Comparison of ENCODE assay signal across 30 mouse cellular contexts in genomic region chr19:46653188-46653587, GRCm38 (mm10). TPM values are rescaled to one million over a fixed set of nuclear protein-coding genes. Genes with fewer than 3 reads are reported as not detected.
DNase-seq lines count a peak whose midpoint lies in the region; ATAC-seq and TF ChIP-seq lines count a peak whose summit lies in the region.
"Had no signal": no experiment of that assay in that cellular context is flagged by ENCODE, and none has a peak within 500 bp of the region (broad histone marks: within the 10 kb centered on the region; RNA-seq: fewer than 3 reads in every experiment).

No protein-coding gene starts in this region.

- WGBS in liver, postnatal 0 days (ENCODE audit: insufficient replicate concordance): 69% methylated on average over 5 of the region's 5 CpGs
- 75% methylated on average over 5 of the region's 5 CpGs for WGBS in liver, embryonic 12.5 days (ENCODE audit: insufficient replicate concordance)
- WGBS in bone marrow, adult 2 months: 53% methylated on average over 5 of the region's 5 CpGs

- peak overlapping the region; percentile 11; the same call in 1 of the 2 replicates for H3K27ac ChIP-seq in liver, postnatal 0 days (ENCODE audit: low read depth)
- no peak overlapping the region for H3K27ac ChIP-seq in liver, embryonic 12.5 days
- H3K27ac ChIP-seq in bone marrow, adult 2 months (ENCODE audit: control insufficient read depth, insufficient read depth, low read depth, low read length, poor library complexity): peak overlapping the region; percentile 72
- H3K27ac ChIP-seq: embryonic facial prominence, embryonic 10.5 days; embryonic facial prominence, embryonic 12.5 days; forebrain, embryonic 13.5 days; forebrain, embryonic 15.5 days had no signal

- H3K4me2 ChIP-seq in liver, postnatal 0 days (ENCODE audit: low read depth, low read length): no peak overlapping the region
- H3K4me2 ChIP-seq in liver, embryonic 12.5 days: no peak overlapping the region
- H3K4me2 ChIP-seq: embryonic facial prominence, embryonic 12.5 days; forebrain, embryonic 13.5 days; forebrain, embryonic 15.5 days had no signal

- no peak for TF ChIP-seq EP300 in liver, postnatal 0 days (IDR thresholded peaks at IDR 0.05; ENCODE audit: low read depth)

- ATAC-seq in liver, postnatal 0 days: no peak
- ATAC-seq in liver, embryonic 12.5 days: no peak
- ATAC-seq in megakaryocyte-erythroid progenitor cell, adult 5-6 weeks (replicated peaks; ENCODE audit: low FRiP score, low TSS enrichment, poor library complexity, severe bottlenecking): peak; percentile 65
- ATAC-seq: activated CD4-positive, CD25-positive, alpha-beta regulatory T cell, adult 4 months; forebrain, embryonic 13.5 days; forebrain, embryonic 15.5 days; forebrain, postnatal 0 days; Patski had no signal

- no peaks in the 10 kb centered on the region for H3K27me3 ChIP-seq in liver, postnatal 0 days (ENCODE audit: insufficient read depth, low read length)
- no peaks in the 10 kb centered on the region for H3K27me3 ChIP-seq in liver, embryonic 12.5 days (replicated peaks)
- H3K27me3 ChIP-seq: embryonic facial prominence, embryonic 12.5 days; forebrain, embryonic 13.5 days; forebrain, embryonic 15.5 days; Patski had no signal

- no peak for DNase-seq in liver, postnatal 0 days
- DNase-seq in thymus, postnatal 0 days (ENCODE audit: low spot score): peak; percentile 24
- no peak for DNase-seq in thymus, postnatal 36 days
- no peak for DNase-seq in embryo, embryonic 9.5 days (ENCODE audit: extremely low spot score)
- no peak for DNase-seq in liver
- DNase-seq: adrenal gland, adult 8-10 months; adrenal gland, postnatal 14 days; adrenal gland, postnatal 36 days; cerebellum, adult 11 months; cerebellum, adult 18-20 months; cerebellum, adult 8-10 months; cerebellum, adult 9-11 months; cerebellum, postnatal 14 days; cerebellum, postnatal 36 days; embryo, embryonic 11 days; forebrain, postnatal 0 days had no signal

- no peak for TF ChIP-seq POLR2A in bone marrow, adult 2 months (IDR thresholded peaks at IDR 0.05; ENCODE audit: borderline replicate concordance, control insufficient read depth, low read depth, low read length)

- no peak overlapping the region for H3K9ac ChIP-seq in liver, postnatal 0 days (replicated peaks)
- no peak overlapping the region for H3K9ac ChIP-seq in liver, embryonic 12.5 days
- H3K9ac ChIP-seq: forebrain, embryonic 13.5 days; forebrain, embryonic 15.5 days; forebrain, postnatal 0 days had no signal

- no peak overlapping the region for H3K4me3 ChIP-seq in liver, postnatal 0 days (ENCODE audit: low read depth, low read length)
- no peak overlapping the region for H3K4me3 ChIP-seq in liver, embryonic 12.5 days
- no peak overlapping the region for H3K4me3 ChIP-seq in bone marrow, adult 2 months (replicated peaks; ENCODE audit: control insufficient read depth, low read depth, low read length)
- H3K4me3 ChIP-seq: embryonic facial prominence, embryonic 10.5 days; embryonic facial prominence, embryonic 12.5 days; forebrain, embryonic 13.5 days; forebrain, embryonic 15.5 days had no signal

- no peak for TF ChIP-seq CTCF in liver, postnatal 0 days (IDR thresholded peaks at IDR 0.05; ENCODE audit: low read depth)
- no peak for TF ChIP-seq CTCF in bone marrow, adult 2 months (IDR thresholded peaks at IDR 0.05; ENCODE audit: control insufficient read depth, insufficient read depth, low read length)

- no peaks in the 10 kb centered on the region for H3K9me3 ChIP-seq in liver, postnatal 0 days (ENCODE audit: low read length)
- no peaks in the 10 kb centered on the region for H3K9me3 ChIP-seq in liver, embryonic 12.5 days (replicated peaks)
- H3K9me3 ChIP-seq: embryonic facial prominence, embryonic 12.5 days; forebrain, embryonic 13.5 days; forebrain, embryonic 15.5 days had no signal

- H3K36me3 ChIP-seq in liver, postnatal 0 days (replicated peaks; ENCODE audit: insufficient read depth, low read length): peaks cover 58% of the 10 kb centered on the region
- H3K36me3 ChIP-seq in liver, embryonic 12.5 days: peaks cover 77% of the 10 kb centered on the region

- H3K4me1 ChIP-seq in liver, postnatal 0 days (ENCODE audit: insufficient read depth): peaks cover 12% of the 10 kb centered on the region; the same call in 1 of the 2 replicates
- H3K4me1 ChIP-seq in liver, embryonic 12.5 days: no peaks in the 10 kb centered on the region
- peaks cover 4% of the 10 kb centered on the region; the same call in 1 of the 2 replicates for H3K4me1 ChIP-seq in bone marrow, adult 2 months (ENCODE audit: control insufficient read depth, insufficient read depth, low read length)
- H3K4me1 ChIP-seq: embryonic facial prominence, embryonic 10.5 days; embryonic facial prominence, embryonic 12.5 days; forebrain, embryonic 13.5 days; forebrain, embryonic 15.5 days had no signal

RNA-seq across cellular contexts. Expression of gene Cyp17a1, which starts 19.8 kb away (rescaled TPM):
- polyA plus RNA-seq in liver, postnatal 0 days (2015; fragmentation: Nextera tagmentation; extraction: Ambion mirVana): 3.3 and 5.8 TPM in 2 replicates
- polyA plus RNA-seq in liver, embryonic 12.5 days (2016; fragmentation: Nextera tagmentation; extraction: Ambion mirVana): 0.06 TPM in 1 of 2 replicates, not detected in the other
- 0.09 and 0.44 TPM in 2 replicates for polyA plus RNA-seq in thymus, postnatal 0 days (2015; fragmentation: Nextera tagmentation; extraction: Ambion mirVana)
- polyA plus RNA-seq in bone marrow, adult 2 months (2011; ENCODE audit: insufficient read depth, insufficient read length, low replicate concordance, missing spikeins): not detected in 2 replicates
- total RNA-seq in megakaryocyte-erythroid progenitor cell, adult 5-6 weeks (2014; fragmentation: Nextera tagmentation): not detected in 2 replicates
- total RNA-seq in megakaryocyte-erythroid progenitor cell, adult 5-6 weeks (2017): not detected in 2 replicates
- total RNA-seq: common myeloid progenitor, adult 5-6 weeks; ES-E14; forebrain, postnatal 0 days had no signal
- polyA plus RNA-seq: activated CD4-positive, CD25-positive, alpha-beta regulatory T cell, adult 4 months; brain, embryonic 14.5 days; C2C12; embryonic facial prominence, embryonic 10.5 days; forebrain, embryonic 11.5 days; forebrain, embryonic 13.5 days; forebrain, embryonic 15.5 days; forebrain, postnatal 0 days; Patski had no signal

RNA-seq across cellular contexts. Expression of gene Borcs7, which starts 36.5 kb away (rescaled TPM):
- 6.6 and 7.1 TPM in 2 replicates for polyA plus RNA-seq in liver, postnatal 0 days (2015; fragmentation: Nextera tagmentation; extraction: Ambion mirVana)
- 7.4 and 7.7 TPM in 2 replicates for polyA plus RNA-seq in liver, embryonic 12.5 days (2016; fragmentation: Nextera tagmentation; extraction: Ambion mirVana)
- polyA plus RNA-seq in thymus, postnatal 0 days (2015; fragmentation: Nextera tagmentation; extraction: Ambion mirVana): 10.8 and 13.8 TPM in 2 replicates
- 4.0 and 6.2 TPM in 2 replicates for polyA plus RNA-seq in bone marrow, adult 2 months (2011; ENCODE audit: insufficient read depth, insufficient read length, low replicate concordance, missing spikeins)
- 11.3 TPM in 2 replicates for total RNA-seq in megakaryocyte-erythroid progenitor cell, adult 5-6 weeks (2014; fragmentation: Nextera tagmentation)
- total RNA-seq in megakaryocyte-erythroid progenitor cell, adult 5-6 weeks (2017): 3.5 and 4.3 TPM in 2 replicates

RNA-seq across cellular contexts. Expression of gene As3mt, which starts 54.1 kb away (rescaled TPM):
- 28.4 and 30.1 TPM in 2 replicates for polyA plus RNA-seq in liver, postnatal 0 days (2015; fragmentation: Nextera tagmentation; extraction: Ambion mirVana)
- polyA plus RNA-seq in liver, embryonic 12.5 days (2016; fragmentation: Nextera tagmentation; extraction: Ambion mirVana): 18.5 and 20.1 TPM in 2 replicates
- polyA plus RNA-seq in thymus, postnatal 0 days (2015; fragmentation: Nextera tagmentation; extraction: Ambion mirVana): 30.7 and 31.8 TPM in 2 replicates
- 3.9 and 8.5 TPM in 2 replicates for polyA plus RNA-seq in bone marrow, adult 2 months (2011; ENCODE audit: insufficient read depth, insufficient read length, low replicate concordance, missing spikeins)
- 6.5 and 6.6 TPM in 2 replicates for total RNA-seq in megakaryocyte-erythroid progenitor cell, adult 5-6 weeks (2014; fragmentation: Nextera tagmentation)
- total RNA-seq in megakaryocyte-erythroid progenitor cell, adult 5-6 weeks (2017): 1.6 and 16.2 TPM in 2 replicates

RNA-seq across cellular contexts. Expression of gene Wbp1l, which starts 54.3 kb away (rescaled TPM):
- 40.4 and 48.8 TPM in 2 replicates for polyA plus RNA-seq in liver, postnatal 0 days (2015; fragmentation: Nextera tagmentation; extraction: Ambion mirVana)
- 24.4 and 24.9 TPM in 2 replicates for polyA plus RNA-seq in liver, embryonic 12.5 days (2016; fragmentation: Nextera tagmentation; extraction: Ambion mirVana)
- 29.9 and 37.8 TPM in 2 replicates for polyA plus RNA-seq in thymus, postnatal 0 days (2015; fragmentation: Nextera tagmentation; extraction: Ambion mirVana)
- polyA plus RNA-seq in bone marrow, adult 2 months (2011; ENCODE audit: insufficient read depth, insufficient read length, low replicate concordance, missing spikeins): 15.8 and 29.3 TPM in 2 replicates
- total RNA-seq in megakaryocyte-erythroid progenitor cell, adult 5-6 weeks (2014; fragmentation: Nextera tagmentation): 16.1 and 24.1 TPM in 2 replicates
- 17.9 and 20.8 TPM in 2 replicates for total RNA-seq in megakaryocyte-erythroid progenitor cell, adult 5-6 weeks (2017)
